Mouse (Mus musculus) testis, adult 2 months (tissue): ENCODE data around the gene Wfdc21.

Experiments used
- CTCF ChIP-seq: fragments of 200-500 bp; IDR thresholded peaks from 2 replicates; pipeline ENCODE4 v1.5.1; 2012; ENCODE audit warnings: low read depth, mild to moderate bottlenecking, inconsistent platforms, low read length, moderate library complexity; ENCODE audit not compliant: control insufficient read depth, insufficient read depth, insufficient replicate concordance
- POLR2A ChIP-seq: fragments of 200-500 bp; IDR thresholded peaks from 2 replicates; pipeline ENCODE4 v1.6.1; 2012; ENCODE audit warnings: low read depth, mild to moderate bottlenecking, inconsistent platforms, low read length, moderate library complexity; ENCODE audit not compliant: control insufficient read depth

DNA sequence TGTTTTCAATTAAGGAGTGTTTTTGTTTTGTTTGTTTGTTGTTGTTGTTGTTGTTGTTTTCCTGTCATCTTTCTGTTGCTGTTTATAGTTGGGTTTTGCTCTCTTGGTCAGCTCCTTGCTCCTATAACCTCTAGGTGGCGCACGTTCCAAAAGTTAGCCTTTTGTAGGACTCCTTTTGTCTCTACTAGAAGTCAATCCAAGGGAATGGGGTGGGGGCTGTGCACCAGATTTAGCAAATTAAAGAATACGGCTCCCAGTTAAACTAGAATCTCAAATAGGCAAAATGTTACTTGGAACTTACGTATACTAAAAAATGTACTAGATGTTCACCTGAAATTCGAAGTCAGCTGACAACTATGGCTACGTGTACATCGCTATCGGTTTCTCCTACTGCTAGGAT, 55.4 kb downstream of the Wfdc21 start:
- no peak for TF ChIP-seq CTCF
- TF ChIP-seq POLR2A = no peak
